Mouse (Mus musculus): ENCODE measurements at regions not wholly inside any gene's neighbourhood (a gene's known extent, or its start where the extent isn't known, plus 50 kb on each side); places are given as distances from the start of the nearest gene placed in this dataset.

DNA sequence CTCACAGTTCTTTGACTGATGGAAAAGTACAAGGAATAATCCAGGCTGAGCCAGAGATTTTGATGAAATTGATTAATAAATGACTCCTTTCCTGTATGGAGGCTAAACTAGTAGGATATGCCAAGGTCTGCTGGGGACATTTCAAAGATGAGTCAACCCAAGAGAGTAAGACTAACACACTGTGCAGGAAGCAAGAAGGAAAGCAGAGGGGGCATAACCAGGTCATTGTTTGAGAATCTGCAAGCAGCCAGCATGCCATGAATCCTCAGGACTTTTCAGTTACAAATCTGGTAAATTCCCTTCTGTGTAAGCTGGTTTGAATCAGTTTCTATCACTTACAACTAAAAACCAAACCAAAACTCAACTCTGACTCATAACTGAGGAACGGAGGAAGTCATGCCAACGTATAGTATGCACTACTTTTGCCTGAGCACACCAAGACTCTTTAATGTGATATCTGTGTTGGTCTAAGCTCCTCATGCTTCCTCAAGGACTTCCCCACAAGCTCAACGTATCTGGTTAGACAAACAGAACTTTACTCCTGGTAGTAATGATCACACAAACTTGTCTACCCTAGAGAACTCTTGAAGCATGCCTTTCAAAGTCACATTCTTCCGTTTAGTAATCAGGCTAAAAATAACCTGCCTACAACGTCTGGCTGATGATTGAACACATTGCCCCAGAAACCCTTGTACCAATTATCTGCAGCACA is 314.0 kb upstream of the Adamts9 start:
- in situ Hi-C loops (cut with MboI, MseI): no loop called here

DNA sequence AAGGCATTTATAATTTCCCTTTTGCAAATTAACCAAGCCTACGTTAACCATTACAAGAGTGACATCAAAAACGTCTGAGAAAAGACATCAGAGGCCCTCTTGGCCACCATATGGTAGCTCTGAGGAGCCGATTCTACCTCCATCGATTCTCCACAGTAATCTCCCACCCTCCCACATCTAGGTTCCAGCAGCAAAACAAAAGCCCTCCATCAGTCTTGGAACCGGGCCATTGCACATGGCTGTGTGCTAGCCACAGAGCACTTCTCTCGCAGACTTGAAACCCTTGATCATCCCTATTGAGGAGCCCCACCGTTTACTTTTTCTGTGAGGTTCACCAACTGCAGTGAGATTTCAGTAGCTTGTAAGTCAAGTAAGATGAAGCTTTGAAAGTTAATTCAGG is 310.5 kb upstream of the Adamts9 start:
- in situ Hi-C loops (cut with MboI, MseI): no loop called here

DNA sequence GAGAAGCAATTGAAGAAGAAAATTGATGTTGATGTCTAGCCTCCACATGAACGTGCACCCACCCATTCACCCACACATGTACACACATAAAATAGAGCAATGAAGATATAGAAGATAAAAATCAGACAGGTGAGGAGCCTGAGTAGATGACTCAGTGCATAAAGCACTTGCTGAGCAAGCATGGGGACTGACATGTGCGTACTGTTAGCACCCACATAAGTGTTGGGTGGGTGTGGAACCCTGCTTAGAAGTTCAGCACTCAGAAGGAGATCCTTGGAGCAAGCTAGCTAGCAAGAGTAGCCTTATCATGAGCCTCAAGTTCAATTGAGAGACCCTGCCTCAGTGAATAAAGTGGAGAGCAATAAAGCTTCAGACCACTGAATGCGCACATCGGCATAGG is 305.7 kb upstream of the Adamts9 start:
- in situ Hi-C loops (cut with MboI, MseI): no loop called here

DNA sequence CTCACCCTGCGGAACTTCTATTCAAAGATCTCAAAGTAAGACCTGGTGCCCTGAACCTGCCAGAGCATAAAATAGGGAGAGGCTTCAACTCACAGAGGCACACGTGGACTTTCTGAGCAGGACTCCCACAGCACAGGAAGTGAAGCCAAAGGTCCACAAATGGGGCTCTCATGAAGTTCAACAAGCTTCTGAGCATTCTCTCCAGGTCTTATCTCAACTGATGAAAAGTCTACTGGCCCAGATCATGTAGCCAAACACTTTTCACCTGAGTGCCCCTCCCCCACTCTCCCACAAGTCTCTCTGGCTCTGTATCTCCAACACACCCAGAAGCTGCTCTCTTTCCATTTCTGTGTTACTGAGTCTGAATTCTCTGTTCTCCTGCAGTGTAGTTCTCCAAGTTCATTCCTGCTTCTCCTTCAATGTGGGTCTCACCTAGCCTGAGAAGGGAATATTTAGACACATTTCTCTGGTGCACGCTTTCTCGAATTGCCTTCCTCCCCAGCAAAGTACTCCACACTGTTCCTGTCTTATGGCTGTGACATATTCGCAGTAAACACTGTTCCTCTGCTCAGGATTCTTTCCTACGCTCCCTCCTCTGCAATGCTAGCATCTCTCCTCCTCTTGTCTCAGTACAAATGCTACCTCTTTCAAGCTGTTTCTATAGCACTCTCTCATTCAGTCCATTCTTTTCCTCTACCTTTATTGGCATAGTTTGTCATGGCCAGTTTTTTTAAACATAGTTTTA is 303.4 kb upstream of the Adamts9 start:
- in situ Hi-C loops (cut with MboI, MseI): no loop called here

DNA sequence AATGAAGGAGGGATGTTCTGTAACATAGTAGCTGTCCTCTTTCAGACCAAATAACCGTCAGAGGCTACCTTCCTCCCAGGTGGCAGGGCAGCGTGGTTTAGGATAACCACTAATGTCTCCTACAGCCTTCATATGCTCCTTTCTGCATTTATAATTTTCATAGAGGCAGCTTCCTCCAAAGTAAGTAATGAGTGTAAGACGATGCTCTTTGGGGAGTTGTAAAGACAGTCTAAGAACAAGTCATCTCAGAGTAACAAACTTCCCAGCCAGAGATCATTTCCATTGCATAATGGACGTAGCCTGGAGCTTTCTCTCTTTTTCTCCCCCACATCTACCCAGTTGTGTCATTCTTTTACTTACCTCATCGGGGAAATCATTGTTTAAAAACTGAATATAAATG is 292.3 kb upstream of the Adamts9 start:
- in situ Hi-C loops (cut with MboI, MseI): no loop called here

DNA sequence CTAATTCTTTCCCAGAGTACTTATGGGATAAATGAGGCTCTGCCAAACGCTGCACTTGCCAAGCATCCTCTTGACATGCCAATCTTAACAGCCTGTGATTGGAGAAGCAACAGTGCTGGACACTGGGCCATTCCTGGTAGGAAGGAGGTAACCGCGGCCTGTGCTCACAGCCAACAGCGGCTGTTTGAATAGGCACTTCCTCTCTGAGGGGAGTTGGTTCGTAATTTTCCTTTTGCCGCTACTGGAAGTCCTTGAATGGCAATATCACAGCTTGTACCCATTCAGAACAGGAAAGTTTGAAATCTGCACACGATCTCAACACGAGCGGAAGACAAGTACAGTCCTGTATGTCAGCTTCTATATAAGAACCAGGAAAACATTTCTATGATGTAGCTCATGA is 289.3 kb upstream of the Adamts9 start:
- in situ Hi-C loops (cut with MboI, MseI): no loop called here

DNA sequence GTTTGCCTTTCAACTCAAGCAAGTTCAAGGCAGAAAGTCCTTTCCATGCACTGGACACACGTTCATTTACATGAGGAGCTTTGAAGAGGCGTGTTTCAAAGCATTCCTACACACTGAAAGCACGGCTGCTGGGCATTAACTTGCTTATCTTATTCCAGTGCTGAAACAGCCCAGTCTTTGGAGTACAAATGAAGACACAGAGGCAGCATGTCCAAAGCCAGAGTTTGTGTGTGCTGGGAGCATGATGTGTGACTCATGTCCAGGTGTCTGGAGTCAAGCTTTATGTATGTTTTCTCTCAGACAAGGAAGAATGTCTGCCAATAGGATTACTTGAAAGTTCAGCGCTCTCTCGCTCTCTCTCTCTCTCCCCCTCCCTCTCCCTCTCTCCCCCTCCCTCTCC is 287.2 kb upstream of the Adamts9 start:
- in situ Hi-C loops (cut with MboI, MseI): no loop called here

DNA sequence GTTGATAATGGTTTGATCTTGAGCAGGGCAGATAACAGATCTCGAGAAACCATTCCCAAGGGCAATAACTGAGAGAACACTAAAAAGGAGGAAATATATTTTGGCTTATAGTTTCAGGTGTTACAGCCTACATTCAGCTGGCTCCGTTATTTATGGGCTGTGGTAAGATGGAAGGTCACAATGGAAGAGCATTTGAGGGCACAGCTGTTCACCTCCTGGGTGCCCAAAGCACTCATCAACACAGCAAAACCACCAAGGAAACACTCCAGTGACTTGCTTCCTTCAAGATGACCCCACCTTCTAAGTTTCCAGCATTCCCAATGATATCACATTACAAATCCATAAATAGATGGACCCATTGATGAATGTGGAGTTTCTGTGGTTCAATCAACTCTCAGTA is 286.0 kb upstream of the Adamts9 start:
- in situ Hi-C loops (cut with MboI, MseI): no loop called here

DNA sequence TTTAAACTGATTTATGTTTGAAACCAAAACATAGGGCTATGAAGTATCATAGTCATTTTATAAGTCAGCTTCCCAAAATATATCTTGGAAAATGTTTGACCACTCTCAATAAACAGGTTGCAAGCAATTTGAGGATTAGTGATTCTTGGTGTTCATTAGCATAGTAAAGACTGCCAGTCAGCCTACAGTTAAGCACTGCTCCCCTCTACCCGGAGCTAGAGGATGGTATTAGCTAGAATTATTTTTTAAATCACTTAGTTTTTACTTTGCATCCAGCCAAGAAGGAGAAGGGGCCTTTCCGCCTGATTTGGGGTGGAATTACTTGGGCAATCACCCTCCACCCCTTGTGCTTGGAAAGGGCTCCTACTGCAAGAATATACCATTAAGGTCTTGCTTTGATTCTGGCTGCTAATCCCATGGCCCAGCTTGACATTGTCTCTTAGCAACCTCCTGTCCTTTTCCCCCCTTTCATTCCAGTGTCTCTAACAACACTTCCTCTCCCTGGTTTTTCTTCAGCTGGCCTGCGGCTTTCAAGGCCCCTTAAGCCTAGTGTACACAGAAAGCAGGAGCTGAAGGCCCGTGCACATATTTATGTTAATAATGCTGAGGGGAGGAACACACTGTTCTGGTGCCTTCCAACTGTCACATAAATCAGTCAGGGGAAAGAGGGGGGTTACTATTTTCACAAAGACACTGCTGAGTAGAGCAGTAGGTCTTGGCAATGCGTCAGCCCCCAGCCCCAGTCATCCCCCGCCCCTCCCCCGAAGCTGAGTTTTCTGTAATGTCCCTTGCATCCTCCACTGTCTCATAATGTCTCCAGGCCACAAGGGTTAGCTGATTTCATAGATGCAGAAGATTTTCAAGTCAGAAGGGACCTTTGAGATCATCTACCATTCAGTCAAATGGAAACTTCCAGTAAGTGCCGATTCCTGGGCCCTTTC is 280.6 kb upstream of the Adamts9 start:
- in situ Hi-C loops (cut with MboI, MseI): no loop called here

DNA sequence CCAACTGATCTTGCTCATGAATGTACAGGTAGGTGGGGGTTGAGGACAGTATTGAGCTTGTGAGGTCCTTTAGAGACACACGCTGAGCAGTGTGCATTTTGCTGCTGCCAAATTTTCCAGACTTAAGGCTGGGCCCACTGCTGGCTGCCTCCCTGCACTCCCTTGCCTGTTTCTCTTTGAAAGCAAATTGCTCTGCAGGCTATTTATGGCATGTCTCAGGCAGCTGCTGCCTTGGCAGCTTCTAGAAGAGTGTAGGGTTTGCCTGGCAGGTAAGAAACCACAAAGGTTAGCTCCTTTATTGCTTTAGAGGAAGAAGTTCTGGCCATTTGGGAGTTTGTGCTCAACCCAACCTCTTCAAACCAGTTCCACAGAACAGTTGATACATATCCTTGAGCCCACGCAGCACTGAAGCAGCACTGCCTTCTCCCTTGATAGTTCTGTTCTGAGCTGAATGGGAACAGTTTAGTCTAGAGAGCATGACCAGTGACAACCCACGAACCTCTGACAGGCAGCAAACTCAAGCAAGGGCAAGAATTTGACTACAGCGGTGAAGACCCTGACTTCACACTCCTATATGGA is 274.8 kb upstream of the Adamts9 start:
- in situ Hi-C loops (cut with MboI, MseI): no loop called here

DNA sequence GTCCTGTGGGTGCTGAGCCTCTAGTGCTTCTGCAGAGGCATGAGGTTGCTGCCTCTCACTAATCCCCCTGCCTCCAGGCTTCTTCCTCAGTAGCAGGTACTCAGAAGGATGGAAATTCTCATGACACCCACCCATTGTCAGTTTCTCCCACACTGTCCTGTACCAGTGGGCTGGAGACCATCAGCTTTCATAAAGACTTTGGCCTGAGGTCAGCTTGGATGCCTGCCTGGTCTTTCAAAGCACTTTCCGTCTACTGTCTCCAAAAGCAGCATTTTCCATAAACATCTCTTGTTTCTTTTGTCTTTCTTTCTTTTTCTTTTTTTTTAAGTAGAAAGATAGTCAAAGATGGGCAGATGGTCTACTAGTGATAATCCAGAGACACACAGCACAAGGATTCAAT is 257.6 kb upstream of the Adamts9 start:
- in situ Hi-C loops (cut with MboI, MseI): no loop called here

DNA sequence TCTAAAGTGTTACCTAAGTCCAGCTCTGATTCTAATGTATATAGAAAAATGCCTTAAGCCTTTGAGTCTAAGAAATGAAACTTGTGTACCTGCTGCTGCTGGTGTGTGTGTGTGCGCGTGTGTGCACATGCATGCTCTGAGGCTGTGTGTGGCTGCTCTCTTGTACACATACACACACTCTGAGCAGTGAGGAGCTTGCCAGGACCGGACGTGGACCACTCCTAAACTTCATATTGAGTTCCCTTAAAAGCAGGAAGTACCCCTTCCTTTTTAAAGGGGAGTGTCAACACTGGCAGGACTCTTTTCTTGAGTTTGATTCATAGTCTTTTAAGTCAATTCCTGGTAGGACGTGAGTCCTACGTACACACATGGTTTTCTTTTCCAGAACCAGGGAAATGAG is 251.4 kb upstream of the Adamts9 start:
- in situ Hi-C loops (cut with MboI, MseI): no loop called here

DNA sequence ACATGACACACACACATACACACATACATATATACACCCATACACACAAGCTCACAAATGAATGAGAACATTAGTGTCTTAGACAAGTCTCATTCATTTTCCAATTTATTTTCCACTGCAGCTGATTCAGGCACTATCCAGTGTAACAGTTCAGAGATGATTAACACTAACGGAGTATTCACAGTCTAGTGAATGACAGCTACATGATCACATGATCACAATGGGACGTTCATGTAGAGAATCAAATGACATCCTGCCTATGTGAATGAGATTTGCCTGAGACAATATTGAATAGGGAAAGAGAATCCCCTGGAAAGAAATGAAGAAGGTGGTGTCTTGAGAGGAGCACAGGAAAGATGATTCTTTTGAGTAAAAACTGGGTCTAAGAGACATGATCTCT is 249.7 kb upstream of the Adamts9 start:
- in situ Hi-C loops (cut with MboI, MseI): no loop called here

DNA sequence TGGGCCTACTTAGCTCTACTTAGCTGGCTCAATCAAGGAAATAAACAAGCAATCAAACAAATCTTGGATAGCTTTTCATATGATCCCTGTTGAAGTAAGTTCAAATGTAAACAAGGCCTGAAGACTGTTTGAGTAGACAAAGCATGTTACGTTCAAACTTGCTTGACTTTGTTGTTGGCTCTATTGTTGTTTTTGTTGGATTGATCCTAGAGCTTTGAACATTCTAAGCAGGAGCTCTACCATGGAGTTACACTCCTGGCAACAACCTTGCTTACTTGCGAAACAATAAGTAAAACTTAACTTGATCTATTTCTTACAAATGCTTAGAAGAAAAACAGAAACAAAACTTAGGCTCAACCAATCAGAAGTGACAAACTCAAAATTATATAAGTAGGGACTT is 247.7 kb upstream of the Adamts9 start:
- in situ Hi-C loops (cut with MboI, MseI): no loop called here

DNA sequence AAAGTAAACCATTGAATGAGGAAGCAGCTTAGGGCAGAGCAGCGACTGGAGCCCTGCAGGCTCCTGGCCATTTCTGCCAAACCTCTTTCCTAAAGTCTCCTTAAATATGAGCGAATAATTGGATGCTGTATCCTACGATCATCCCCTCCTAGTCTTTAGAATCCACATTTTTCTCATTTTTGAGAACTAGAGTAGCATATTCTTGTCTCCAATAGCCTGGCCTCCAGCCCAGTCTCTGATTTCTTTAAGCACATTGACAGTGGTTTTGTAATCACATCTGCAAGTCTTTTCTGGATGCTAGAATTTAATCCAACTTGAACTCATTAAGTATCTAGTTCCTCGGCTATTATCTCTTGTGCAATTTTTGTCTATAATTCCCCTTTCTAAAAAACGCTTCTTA is 225.2 kb upstream of the Adamts9 start:
- in situ Hi-C loops (cut with MboI, MseI): no loop called here

DNA sequence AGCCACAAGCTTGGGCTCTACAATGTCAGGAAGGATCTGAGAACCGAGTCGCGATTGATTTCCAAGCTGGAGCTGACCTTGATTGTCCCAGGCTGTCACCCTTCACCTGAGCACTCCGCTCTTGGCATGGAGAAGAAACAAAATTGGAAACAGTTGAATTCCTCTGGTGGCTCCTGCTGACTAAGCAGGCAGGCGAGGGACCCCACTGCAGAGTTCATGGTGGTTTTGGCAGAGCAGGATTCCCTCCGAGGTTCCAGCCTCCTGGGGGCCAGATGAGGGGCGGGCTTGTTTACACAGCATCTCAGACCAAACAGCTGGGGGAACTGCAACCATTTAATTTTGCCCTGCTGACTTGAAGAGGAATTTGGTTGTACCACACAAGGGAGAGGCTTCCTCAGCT is 224.0 kb upstream of the Adamts9 start:
- in situ Hi-C loops (cut with MboI, MseI): no loop called here

DNA sequence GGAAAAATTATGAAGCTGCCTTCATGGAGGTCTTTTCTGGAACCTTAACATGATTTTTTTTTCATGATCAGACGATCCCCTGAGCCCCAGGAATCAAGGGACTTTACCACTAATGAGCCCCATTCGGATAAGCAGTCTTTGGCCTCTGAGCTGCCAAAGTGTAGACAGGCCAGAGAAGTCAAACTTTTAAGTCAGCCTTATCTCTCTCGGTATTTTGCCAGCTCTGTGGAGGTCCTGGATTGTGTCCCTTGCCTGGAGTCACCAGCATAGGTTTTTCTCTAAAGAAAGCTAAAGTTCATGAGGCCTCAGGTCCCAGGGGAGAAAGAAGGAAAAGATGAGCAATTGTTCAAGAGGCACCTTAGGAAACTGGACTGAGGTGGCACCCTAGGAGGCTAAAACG is 222.7 kb upstream of the Adamts9 start:
- in situ Hi-C loops (cut with MboI, MseI): no loop called here

DNA sequence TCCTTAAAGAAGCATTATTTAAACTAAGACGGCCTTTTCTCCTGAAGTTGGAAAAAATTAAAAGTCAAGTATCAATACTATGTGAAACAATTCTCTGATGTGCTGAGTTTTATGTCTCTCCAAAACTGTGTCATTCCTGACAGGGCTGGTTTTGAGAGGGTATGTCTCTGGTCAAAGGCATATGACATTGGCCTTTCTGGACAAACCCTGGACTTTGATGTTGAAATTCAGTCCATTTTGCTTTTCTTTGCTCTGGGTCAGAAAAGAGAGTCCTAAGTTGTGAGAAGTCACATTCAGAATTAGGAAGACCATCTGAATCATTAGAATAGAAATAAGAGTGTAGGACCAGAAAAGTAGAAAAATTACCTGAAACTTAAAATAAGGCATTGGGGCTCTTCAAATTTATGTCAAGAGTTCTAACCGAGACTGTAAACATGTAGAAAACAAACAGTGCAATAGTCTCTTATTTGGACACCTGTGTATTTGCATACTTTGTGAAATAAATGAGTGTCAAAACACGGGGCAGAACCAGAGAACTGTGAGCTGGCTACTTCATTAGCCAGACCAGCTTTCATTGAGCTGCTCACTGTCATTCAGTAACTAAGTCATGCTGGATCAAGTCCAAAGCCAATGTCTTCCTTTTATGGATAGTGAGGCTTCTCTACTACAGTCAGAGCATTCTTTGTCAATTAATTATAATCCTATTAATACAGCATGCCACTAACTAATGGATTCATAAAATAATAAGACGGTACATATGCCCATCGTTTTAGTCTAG is 209.3 kb upstream of the Adamts9 start:
- in situ Hi-C loops (cut with MboI, MseI): no loop called here

DNA sequence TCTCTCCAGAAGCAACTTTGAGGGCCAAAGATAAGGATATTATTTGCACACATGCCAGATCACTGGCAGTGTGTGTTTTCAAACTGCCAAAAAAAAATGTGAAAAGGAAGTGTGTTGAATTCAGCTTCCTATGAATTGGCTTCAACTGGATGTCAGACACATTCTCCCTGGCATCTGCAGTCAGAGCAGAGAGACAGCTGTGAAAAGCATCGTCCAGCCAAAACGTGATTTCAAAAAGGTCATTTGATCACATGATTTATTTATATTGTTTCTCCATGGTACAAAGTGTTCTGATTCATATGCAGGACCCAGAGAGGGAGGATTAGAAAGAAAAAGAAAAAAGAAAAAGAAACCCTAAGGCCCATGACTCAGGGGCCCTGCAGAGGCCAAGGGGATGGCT is 207.2 kb upstream of the Adamts9 start:
- in situ Hi-C loops (cut with MboI, MseI): no loop called here

DNA sequence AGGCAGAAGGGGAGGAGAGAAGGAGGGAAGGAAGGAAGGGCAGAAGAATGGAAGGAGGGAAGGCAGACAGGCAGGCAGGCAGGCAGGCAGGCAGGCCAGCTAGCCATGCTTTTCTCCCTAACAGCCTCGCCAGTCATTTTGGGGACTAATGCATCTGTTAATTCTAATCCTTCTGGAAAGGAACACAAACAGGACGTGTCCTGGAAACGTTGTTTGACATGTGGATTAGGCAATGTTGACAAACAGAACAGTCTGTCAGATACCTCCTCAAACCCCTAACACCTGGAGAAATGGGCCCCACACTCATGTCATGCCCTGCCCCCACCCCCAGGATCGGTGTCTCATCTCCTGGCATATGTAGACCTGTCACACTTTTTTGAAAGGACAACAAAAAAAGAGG is 206.7 kb upstream of the Adamts9 start:
- in situ Hi-C loops (cut with MboI, MseI): no loop called here

DNA sequence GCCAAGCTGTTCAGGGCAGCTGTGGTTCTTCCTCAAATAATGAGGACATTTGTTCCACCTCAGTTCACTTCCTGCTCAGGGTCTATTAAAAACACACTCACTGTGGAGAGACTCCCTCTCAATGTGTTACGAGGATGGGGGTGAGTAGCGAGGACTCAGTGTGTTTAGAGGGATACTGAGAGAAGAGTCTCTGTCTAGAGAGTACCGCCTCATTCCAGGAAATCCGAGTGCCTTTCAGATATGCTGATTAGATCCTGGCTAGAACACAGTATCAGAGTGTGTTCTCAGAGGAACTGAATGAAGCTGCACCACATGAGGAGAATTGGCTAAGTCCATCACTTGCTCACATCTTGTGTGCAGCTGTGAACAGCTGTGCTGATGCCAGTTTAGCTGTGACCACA is 197.0 kb upstream of the Adamts9 start:
- in situ Hi-C loops (cut with MboI, MseI): no loop called here
